Mouse (Mus musculus) right cerebral cortex, adult 2 months (tissue): ENCODE results near the gene Arhgap45.

Experiments used
- DNase-seq, 2 experiments: peaks; one replicate each; pipeline ENCODE4 v3.0.0; 2021 to 2022; ENCODE audit warnings: low spot score in 2 of 2

The Arhgap45 gene

GRCm38 (mm10) chr10:79986963-79987362 lies 29.5 kb upstream of the Arhgap45 start:
- peak; percentile 81 to 89 for DNase-seq

GRCm38 (mm10) chr10:79987771-79988505 lies 28.5 kb upstream of the Arhgap45 start:
- DNase-seq = no peak

GRCm38 (mm10) chr10:79988506-79989271 lies 27.8 kb upstream of the Arhgap45 start, which contains the start of gene Cnn2:
Gene Cnn2 (plus strand): TSS chr10:79988584.
- DNase-seq = no peak

DNA sequence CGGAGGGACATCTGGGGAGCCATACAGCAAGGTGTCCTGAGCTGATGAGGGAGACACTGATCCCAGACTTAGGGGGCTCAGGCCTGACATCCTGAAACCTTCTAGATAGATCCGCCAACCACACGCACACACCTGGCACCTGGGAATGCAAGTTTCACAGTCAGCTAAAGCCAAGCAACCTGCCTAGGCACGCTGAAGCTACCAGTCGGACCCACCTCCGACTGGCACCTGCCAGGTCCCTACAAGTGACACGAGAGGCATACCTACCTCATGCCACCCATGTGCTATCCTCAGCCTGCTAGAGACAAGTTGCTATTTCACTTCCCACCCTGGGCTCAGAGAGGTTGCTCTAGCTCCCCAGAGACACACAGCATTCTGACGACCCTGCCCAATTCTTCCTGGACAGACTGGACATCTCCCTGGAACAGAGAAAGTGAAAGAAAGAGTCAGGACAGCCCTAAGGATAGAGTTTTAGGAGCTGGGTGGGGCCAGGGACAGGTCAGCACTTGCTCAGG lies 27.1 kb upstream of the Arhgap45 start:
- DNase-seq = no peak

GRCm38 (mm10) chr10:79989870-79990269 lies 26.6 kb upstream of the Arhgap45 start:
- DNase-seq = no peak

- no peak for DNase-seq
Measured at GRCm38 (mm10) chr10:79991099-79991498, 25.4 kb upstream of the Arhgap45 start.

GRCm38 (mm10) chr10:79991548-79991947 lies 24.9 kb upstream of the Arhgap45 start:
- DNase-seq = no peak

- no peak for DNase-seq
Measured at GRCm38 (mm10) chr10:79994397-79995115, 21.9 kb upstream of the Arhgap45 start.

GRCm38 (mm10) chr10:79995636-79996035 lies 20.8 kb upstream of the Arhgap45 start:
- DNase-seq = no peak

- peak; percentile 95 to 97 for DNase-seq
Measured at GRCm38 (mm10) chr10:79996272-79997033, 20.0 kb upstream of the Arhgap45 start, which contains the start of gene Abca7. Gene Abca7 (plus strand): TSS chr10:79996494.

- peak; percentile 73 to 79 for DNase-seq
Measured at GRCm38 (mm10) chr10:79997034-79997760, 19.3 kb upstream of the Arhgap45 start.

DNA sequence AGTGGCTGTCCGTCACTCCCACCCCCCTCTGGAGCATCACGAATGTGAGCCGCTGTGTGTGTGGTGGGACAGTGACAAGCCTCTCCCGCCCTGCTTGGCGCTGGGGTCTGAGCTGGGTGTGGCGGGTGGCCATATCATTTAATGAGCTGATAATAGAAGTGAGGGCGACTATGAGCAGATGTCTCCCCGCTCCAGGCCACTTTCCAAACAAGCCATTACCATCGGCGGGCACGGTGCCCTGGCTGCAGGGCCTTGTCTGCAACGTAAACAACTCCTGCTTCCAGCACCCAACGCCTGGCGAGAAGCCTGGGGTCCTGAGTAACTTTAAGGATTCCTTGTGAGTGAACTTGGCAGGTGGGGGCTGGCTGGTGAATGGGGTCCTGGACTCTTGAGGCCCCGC lies 18.6 kb upstream of the Arhgap45 start:
- DNase-seq = no peak

DNA sequence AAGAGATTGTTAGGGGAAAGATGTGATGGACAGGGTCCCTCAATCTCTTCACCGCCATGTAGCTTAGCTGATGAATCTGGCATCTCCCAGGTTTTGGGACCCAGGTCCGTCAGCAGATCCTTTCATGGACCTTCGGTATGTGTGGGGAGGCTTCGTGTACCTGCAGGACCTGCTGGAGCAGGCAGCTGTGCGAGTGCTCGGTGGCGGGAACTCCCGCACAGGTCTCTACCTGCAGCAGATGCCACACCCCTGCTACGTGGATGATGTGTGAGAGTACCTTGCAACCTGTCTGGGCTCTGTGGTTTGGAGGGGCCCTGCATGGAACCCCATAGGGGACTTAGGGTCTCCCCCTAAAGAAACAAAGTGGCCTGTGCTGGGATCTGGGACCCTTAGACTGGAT lies 14.5 kb upstream of the Arhgap45 start:
- DNase-seq = no peak

GRCm38 (mm10) chr10:80002829-80003228 lies 13.6 kb upstream of the Arhgap45 start:
- no peak for DNase-seq

DNA sequence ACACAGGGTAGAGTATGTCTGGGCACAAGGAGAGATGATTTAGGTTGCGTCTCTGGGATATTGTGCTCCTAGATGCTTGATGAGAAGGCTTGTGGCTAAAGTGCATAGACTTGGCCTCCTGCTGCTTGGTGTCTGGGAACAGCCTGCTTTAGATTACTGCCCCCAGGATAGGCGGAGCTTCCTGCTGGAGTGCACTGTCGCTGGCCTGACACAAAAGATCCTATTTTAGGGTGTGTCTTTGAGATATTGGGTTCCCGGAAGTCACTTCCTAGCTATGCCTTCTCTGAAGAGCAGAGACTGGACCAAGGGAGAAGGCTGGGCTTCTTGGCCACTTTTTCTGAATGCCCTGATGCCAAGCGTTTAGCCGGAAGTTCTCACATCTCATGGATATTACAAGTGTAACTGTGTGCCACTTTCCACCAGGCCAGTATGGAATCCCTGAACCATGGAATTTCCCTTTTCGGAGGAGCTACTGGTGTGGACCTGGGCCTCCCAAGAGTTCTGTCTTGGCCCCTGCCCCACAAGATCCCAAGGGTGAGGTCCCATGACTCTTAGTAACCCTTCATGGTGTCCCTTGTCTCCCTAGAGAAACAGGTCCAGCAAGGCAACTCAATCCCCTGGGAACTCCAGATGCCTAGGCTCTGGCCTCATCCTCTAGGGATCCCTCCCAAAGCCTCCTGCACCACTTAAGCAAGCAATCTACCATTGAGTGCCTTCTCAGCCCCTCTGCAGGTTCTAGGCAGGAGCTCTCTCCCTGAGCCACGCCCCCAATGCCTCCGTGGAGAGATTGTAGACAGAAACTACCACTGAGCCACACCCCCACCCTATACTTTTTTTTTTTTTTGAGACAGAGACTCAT lies 12.8 kb upstream of the Arhgap45 start:
- no peak for DNase-seq

DNA sequence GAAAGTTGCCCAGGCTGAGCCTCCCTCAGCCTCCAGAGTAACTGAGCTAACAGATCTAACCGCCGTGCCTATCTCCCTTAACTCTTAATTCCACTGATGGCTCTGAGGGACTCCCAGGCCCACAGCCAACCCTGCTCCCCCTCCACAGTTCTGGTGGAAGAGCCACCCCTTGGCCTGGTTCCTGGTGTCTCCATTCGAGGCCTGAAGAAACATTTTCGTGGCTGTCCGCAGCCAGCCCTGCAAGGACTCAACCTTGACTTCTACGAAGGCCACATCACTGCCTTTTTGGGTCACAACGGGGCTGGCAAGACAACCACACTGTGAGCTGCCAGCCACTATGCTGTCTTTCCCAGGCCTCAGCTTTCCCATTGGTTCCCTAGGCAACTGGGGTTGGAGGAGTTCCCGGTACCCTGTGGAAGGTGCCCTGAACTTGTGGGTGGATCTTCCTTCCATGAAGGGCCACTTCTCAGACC lies 12.2 kb upstream of the Arhgap45 start:
- no peak for DNase-seq

DNA sequence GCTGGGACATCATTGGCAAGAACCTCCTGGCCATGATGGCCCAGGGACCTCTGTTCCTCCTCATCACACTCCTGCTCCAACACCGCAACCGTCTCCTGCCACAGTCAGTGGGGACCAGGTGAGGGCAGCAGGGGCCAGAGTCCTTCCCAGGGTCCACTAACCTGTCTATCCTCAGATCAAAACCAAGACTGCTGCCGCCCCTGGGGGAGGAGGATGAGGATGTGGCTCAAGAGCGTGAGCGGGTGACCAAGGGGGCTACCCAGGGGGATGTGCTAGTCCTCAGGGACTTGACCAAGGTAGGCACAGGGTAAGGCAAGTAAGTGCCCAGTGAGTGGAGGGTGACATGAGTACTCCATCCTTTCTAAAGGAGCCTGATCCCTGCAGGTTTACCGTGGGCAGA lies 4.7 kb upstream of the Arhgap45 start:
- no peak for DNase-seq

DNA sequence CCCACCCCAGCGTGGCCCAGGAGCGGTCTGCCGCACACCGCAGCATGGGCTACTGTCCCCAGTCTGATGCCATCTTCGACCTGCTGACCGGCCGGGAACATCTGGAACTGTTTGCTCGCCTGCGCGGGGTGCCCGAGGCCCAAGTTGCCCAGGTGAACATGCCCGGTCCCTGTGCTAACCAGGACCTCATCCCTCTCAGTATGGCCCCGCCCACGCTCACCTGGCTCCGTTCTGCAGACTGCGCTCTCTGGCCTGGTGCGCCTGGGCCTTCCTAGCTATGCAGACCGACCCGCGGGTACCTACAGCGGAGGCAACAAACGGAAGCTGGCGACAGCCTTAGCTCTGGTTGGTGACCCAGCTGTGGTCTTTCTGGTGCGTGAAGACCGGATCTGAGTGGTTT lies 2.8 kb upstream of the Arhgap45 start:
- DNase-seq = no peak

GRCm38 (mm10) chr10:80014484-80015290 lies 1.8 kb upstream of the Arhgap45 start:
- DNase-seq = no peak
